Mouse (Mus musculus) thymus, postnatal 36 days (tissue): ENCODE results near the gene Gm3642.
"Not testable (repeated sequence)": the region's sequence is repeated elsewhere in the genome, so short reads cannot be mapped to it uniquely, and the experiment has no call there.

Experiments
- DNase-seq, 2 experiments: peaks; one replicate each; pipeline ENCODE4 v3.0.0; 2022; ENCODE audit warnings: mixed read lengths in 2 of 2

Gene Gm3642

GRCm38 (mm10) chr14:6840211-6840610 is at the start of gene Gm3642:
TSS of gene Gm3642 (minus strand) at chr14:6840311.
- not testable (repeated sequence) for DNase-seq

GRCm38 (mm10) chr14:6889521-6890012 is 49.5 kb upstream of the Gm3642 start, which contains the start of gene Gm3667:
TSS of gene Gm3667 (minus strand) at chr14:6889962.
- not testable (repeated sequence) for DNase-seq

- DNase-seq = not testable (repeated sequence)
Observed at GRCm38 (mm10) chr14:6888811-6889210, 48.7 kb upstream of the Gm3642 start.

GRCm38 (mm10) chr14:6823297-6823696 is 16.8 kb downstream of the Gm3642 start:
- not testable (repeated sequence) for DNase-seq
